Mouse (Mus musculus) stomach, embryonic 15.5 days (tissue): ENCODE data around the gene Amy2a4. TPM values are rescaled to one million over a fixed set of nuclear protein-coding genes. Genes with fewer than 3 reads are reported as not detected.
A peak's percentile ranks its signal among the peaks of the same experiment; 100 is the strongest.
"Not testable (repeated sequence)": the region's sequence is repeated elsewhere in the genome, so short reads cannot be mapped to it uniquely, and the experiment has no call there.

Experiments used
- ATAC-seq: fragments of 200-750 bp; cut with Nextera tagmentation; 2 replicates; pipeline ENCODE4 v1.8.0; 2017; ENCODE audit warnings: low read depth, moderate number of reproducible peaks, moderate TSS enrichment; ENCODE audit not compliant: insufficient read depth, low FRiP score
- H3K27ac ChIP-seq: fragments of 300-500 bp; sonication (generic); 2 replicates; pipeline ENCODE4 v1.5.1; 2015; ENCODE audit warnings: mild to moderate bottlenecking, inconsistent platforms
- H3K27me3 ChIP-seq: fragments of 300-500 bp; sonication (generic); replicated peaks from 2 replicates; pipeline ENCODE4 v1.6.1; 2015; ENCODE audit warnings: inconsistent platforms
- H3K36me3 ChIP-seq: fragments of 300-500 bp; sonication (generic); 2 replicates; pipeline ENCODE4 v1.6.1; 2015; ENCODE audit warnings: inconsistent platforms
- H3K4me1 ChIP-seq: fragments of 300-500 bp; sonication (generic); 2 replicates; pipeline ENCODE4 v1.6.1; 2015; ENCODE audit warnings: inconsistent platforms
- H3K4me2 ChIP-seq: fragments of 300-500 bp; sonication (generic); 2 replicates; pipeline ENCODE4 v1.6.1; 2015; ENCODE audit warnings: mild to moderate bottlenecking, inconsistent platforms
- H3K4me3 ChIP-seq: fragments of 300-500 bp; sonication (generic); replicated peaks from 2 replicates; pipeline ENCODE4 v1.5.1; 2015; ENCODE audit warnings: inconsistent platforms
- H3K9ac ChIP-seq: fragments of 300-500 bp; sonication (generic); 2 replicates; pipeline ENCODE4 v1.6.1; 2015; ENCODE audit warnings: inconsistent platforms
- H3K9me3 ChIP-seq: fragments of 300-500 bp; sonication (generic); 2 replicates; pipeline ENCODE4 v1.6.1; 2016; ENCODE audit warnings: inconsistent platforms
- WGBS: fragments of 180-500 bp; shearing (Covaris S2); methylation state at CpG from one replicate; pipeline ENCODE4 v1.1.7; 2015; 5-methylcytosine and 5-hydroxymethylcytosine counted together
- polyA plus RNA-seq: library from polyadenylated mRNA; unstranded; fragments of >200 nt; fragmentation: Nextera tagmentation; extraction: Ambion mirVana; gene quantifications from 2 replicates; pipeline ENCODE4 v1.2.1, GENCODE M21; 2015

Gene Amy2a4
- polyA plus RNA-seq = 674 and 990 TPM in 2 replicates

GRCm38 (mm10) chr3:113291349-113291748 lies at the start of gene Amy2a4:
Gene Amy2a4, minus strand, starts transcription at chr3:113291449.
- H3K9me3 ChIP-seq, H3K4me3 ChIP-seq, H3K36me3 ChIP-seq, H3K4me2 ChIP-seq, H3K4me1 ChIP-seq, H3K27ac ChIP-seq, H3K9ac ChIP-seq, ATAC-seq, H3K27me3 ChIP-seq: not testable (repeated sequence)
- no CpG with 5 or more reads among the region's 4 CpGs for WGBS

DNA sequence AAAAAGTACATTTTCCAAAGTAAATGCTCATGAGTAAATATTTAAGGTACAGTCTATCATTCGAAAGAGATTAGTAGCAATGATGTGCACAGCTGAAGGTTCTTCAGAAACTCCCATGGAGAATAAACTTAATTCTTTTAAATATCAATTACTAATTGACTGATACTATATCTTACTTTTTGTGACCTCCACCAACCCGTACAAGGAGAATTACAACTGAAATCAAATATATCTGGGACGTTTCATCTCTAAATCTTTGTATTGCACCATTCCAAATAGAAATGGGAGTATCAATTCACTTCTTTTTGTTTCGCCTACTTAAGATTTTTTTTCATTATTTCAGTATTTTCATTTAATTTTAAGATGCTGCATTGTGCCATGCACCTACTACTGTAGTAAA lies 32.7 kb upstream of the Amy2a4 start, which contains the start of gene Amy2a3:
TSS of gene Amy2a3 (minus strand) at position 101 of the 400 bp plus-strand sequence.
- H3K9me3 ChIP-seq, H3K36me3 ChIP-seq, ATAC-seq, H3K9ac ChIP-seq, H3K4me2 ChIP-seq, H3K4me3 ChIP-seq, H3K27ac ChIP-seq, H3K27me3 ChIP-seq, H3K4me1 ChIP-seq: not testable (repeated sequence)
- no CpG with 5 or more reads among the region's 4 CpGs for WGBS

DNA sequence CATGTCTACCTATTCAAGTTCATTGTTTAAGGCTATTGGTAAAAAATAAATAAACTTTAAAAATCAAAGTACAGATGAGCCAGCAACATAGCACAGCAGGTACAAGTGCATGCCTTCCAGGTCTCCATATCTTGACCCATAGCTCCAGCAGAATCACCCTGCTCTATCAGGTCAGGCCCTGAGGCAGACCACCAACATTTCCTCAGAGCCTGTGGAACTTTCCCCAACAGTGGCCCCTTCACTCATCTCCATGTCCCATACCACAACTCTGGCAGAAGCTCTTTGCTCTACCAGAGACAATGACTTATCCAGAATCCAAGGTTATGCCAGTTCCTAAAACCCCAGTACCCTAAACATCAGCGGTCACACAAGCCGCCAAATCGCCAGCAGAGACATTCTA lies 21.7 kb upstream of the Amy2a4 start:
- H3K9ac ChIP-seq, H3K27me3 ChIP-seq, H3K4me1 ChIP-seq, H3K36me3 ChIP-seq, H3K4me3 ChIP-seq, H3K9me3 ChIP-seq, H3K4me2 ChIP-seq, H3K27ac ChIP-seq: not testable (repeated sequence)
- no CpG with 5 or more reads among the region's 3 CpGs for WGBS
- ATAC-seq = peak; percentile 53; the same call in 1 of the 2 replicates

DNA sequence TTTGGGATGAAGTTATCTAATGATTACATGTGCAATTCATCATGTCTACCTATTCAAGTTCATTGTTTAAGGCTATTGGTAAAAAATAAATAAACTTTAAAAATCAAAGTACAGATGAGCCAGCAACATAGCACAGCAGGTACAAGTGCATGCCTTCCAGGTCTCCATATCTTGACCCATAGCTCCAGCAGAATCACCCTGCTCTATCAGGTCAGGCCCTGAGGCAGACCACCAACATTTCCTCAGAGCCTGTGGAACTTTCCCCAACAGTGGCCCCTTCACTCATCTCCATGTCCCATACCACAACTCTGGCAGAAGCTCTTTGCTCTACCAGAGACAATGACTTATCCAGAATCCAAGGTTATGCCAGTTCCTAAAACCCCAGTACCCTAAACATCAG lies 11.0 kb downstream of the Amy2a4 start:
- H3K4me1 ChIP-seq, H3K27me3 ChIP-seq, H3K36me3 ChIP-seq, H3K27ac ChIP-seq, H3K4me2 ChIP-seq, H3K9me3 ChIP-seq, H3K4me3 ChIP-seq, H3K9ac ChIP-seq: not testable (repeated sequence)
- ATAC-seq = peak; percentile 66; the same call in 1 of the 2 replicates

- 0 out of 2 replicates have a peak, but pooled peaks have one; percentile 50 for ATAC-seq
- H3K4me1 ChIP-seq, H3K4me3 ChIP-seq, H3K27ac ChIP-seq, H3K9me3 ChIP-seq, H3K36me3 ChIP-seq, H3K9ac ChIP-seq, H3K4me2 ChIP-seq, H3K27me3 ChIP-seq: not testable (repeated sequence)
Observed at GRCm38 (mm10) chr3:113279586-113279985, 11.7 kb downstream of the Amy2a4 start.

GRCm38 (mm10) chr3:113258737-113259136 lies 32.5 kb downstream of the Amy2a4 start, which contains the start of gene Amy2a5:
Gene Amy2a5, minus strand, starts transcription at chr3:113258837.
- not testable (repeated sequence) for H3K27me3 ChIP-seq, H3K9me3 ChIP-seq, H3K4me3 ChIP-seq, H3K4me1 ChIP-seq, H3K36me3 ChIP-seq, ATAC-seq, H3K9ac ChIP-seq, H3K27ac ChIP-seq, H3K4me2 ChIP-seq
- no CpG with 5 or more reads among the region's 4 CpGs for WGBS

Other genes starting within 250 kb of the Amy2a4 start
- gene Amy2a5, start 32.6 kb downstream of the Amy2a4 start, polyA plus RNA-seq = 330 and 360 TPM in 2 replicates
- 674 and 990 TPM in 2 replicates for gene Amy2a3, start 32.6 kb upstream of the Amy2a4 start, polyA plus RNA-seq
- gene Amy2a2, start 65.2 kb upstream of the Amy2a4 start, polyA plus RNA-seq = 674 and 990 TPM in 2 replicates
- 3,476 and 4,812 TPM in 2 replicates for gene Amy2a1, start 241.0 kb upstream of the Amy2a4 start, polyA plus RNA-seq